Mouse (Mus musculus) Patski (cell line): ENCODE results near the gene Pim1. TPM values are rescaled to one million over a fixed set of nuclear protein-coding genes. Genes with fewer than 3 reads are reported as not detected.
"Not testable (repeated sequence)": the region's sequence is repeated elsewhere in the genome, so short reads cannot be mapped to it uniquely, and the experiment has no call there.

ENCODE experiments used
- ATAC-seq: fragments of 100-300 bp; one replicate; pipeline ENCODE4 v1.8.0; 2021
- CTCF ChIA-PET: fragments of 350-600 bp; sonication (Branson Sonifier 250); formaldehyde crosslinking; loops from one replicate; lab custom pipeline; 2022; ENCODE audit warnings: inconsistent platforms; lab: Charles Lee
- POLR2A ChIA-PET: fragments of 350-600 bp; sonication (Branson Sonifier 250); formaldehyde crosslinking; loops from one replicate; lab custom pipeline; 2022; ENCODE audit warnings: antibody characterized with exemption, inconsistent platforms; lab: Charles Lee
- DNase-seq: peaks from one replicate; pipeline ENCODE4 v3.0.0-alpha.2; 2011; ENCODE audit warnings: low read depth, low spot score
- H3K27me3 ChIP-seq: fragments of 371-371 bp; one replicate; pipeline ENCODE4 v1.5.1; 2021
- CTCF ChIP-seq: fragments of 100-300 bp; IDR thresholded peaks from one replicate; pipeline ENCODE4 v1.5.1; 2021
- in situ Hi-C: fragments of 300-500 bp; cut with MboI; formaldehyde crosslinking; loops from 3 replicates; pipeline ENCODE4 v1.11.1; 2018; ENCODE audit warnings: low pct_unique_long_range_greater_than_20kb, mixed read lengths
- polyA plus RNA-seq: library from polyadenylated mRNA; unstranded; gene quantifications from one replicate; pipeline ENCODE4 v1.2.3, GENCODE M21; 2021

Pim1 gene
- 48.0 TPM for polyA plus RNA-seq

DNA sequence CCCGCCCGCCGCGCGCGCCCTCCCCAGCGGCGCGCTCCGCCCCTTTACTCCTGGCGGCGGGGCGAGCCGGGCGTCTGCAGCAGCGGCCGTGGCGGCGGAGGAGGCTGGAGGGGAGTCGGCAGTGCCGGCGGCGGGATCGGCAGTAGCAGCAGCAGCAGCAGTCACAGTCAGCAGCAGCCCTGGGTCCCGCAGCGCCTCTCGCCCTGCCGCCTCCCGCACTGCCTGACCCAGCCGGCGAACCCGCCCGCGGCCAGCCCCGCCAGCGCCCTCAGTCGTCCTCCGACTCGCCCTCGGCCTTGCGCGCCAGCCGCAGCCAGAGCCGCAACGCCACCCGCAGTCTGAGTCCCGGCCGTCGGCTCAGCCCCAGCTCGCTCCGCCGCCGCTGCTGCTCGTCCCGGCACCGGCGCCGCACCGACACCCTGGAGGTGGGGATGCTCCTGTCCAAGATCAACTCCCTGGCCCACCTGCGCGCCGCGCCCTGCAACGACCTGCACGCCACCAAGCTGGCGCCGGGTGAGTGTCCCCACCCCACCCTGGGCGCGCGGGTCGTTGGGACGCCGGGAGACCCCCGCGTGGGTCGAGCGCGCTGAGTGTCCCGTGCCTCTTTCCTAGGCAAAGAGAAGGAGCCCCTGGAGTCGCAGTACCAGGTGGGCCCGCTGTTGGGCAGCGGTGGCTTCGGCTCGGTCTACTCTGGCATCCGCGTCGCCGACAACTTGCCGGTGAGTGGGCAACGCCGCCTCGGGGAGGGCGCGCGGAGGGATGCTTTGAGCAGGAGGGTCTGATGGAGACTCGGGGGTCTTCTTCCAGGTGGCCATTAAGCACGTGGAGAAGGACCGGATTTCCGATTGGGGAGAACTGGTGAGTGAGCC is at the start of gene Pim1:
Pim1 (plus strand) TSS at position 41 of the 869 bp plus-strand sequence.
- no peak for DNase-seq
- ATAC-seq, result peak; percentile 63
- in situ Hi-C loops, result loop anchor here (5.0 kb wide), 2 partner anchors 34 to 94 kb away; no protein-coding TSS in a partner anchor
- ChIA-PET POLR2A (interaction anchor here (1.3 to 1.6 kb wide), 4 partner anchors 29 to 94 kb away, joined by 3 to 9 read pairs (median 4); no protein-coding TSS in a partner anchor), CTCF (interaction anchor here (1.2 to 3.1 kb wide), 4 partner anchors 32 to 95 kb away, joined by 3 to 15 read pairs (median 10); no protein-coding TSS in a partner anchor)
- no peaks in the 10 kb centered on the region for H3K27me3 ChIP-seq
- no peak for TF ChIP-seq CTCF

DNA sequence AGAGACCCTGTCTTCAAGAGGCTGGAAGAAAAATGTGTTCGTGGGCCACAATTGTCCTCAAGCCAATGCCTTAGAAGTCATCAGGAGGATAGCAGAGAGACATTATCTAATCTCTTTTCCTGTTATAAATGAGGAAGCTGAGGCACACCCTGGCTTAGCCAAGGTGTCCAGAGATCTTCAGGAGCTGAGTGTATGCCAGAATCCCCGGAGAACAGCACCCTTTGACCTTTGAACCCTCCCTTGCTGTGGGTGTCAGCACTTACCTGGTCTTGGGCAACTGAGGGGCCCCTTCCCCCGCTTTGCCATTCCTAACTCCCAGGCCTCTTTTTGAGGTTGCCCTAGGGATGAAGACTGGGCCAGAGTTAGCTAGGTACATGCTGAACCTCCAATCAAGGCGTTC is 49.0 kb upstream of the Pim1 start:
- DNase-seq (no peak), ATAC-seq (no peak)
- no peak for TF ChIP-seq CTCF
- in situ Hi-C loops, result no loop called here
- CTCF ChIA-PET, result interaction anchor here (1.7 to 2.0 kb wide), 2 partner anchors 12 to 17 kb away, joined by 4 to 6 read pairs; no protein-coding TSS in a partner anchor
- POLR2A ChIA-PET, result interaction anchor here (1.4 kb wide), 1 partner anchor 18 kb away, joined by 3 read pairs; no protein-coding TSS in a partner anchor
- no peaks in the 10 kb centered on the region for H3K27me3 ChIP-seq

DNA sequence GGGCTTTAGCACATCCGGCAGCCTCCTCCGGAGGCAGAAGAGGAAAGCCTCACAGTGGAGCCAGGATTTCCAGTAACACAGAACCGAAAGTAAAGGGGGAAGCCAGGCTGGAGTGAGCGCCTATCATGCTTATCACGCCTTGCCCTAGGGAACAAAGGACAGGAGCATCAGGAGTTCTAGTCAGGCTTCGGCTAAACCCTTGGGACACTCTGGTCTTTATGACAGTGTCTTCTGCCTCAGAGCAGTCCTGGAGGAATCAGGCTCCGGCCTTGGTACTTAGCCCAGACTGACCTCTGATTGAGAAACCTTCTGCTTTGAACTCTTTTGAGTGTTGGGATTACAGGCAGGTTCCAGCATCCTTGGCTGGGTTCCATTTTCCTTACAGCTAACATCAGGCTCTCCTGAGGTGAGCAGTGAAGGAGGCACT is 48.4 kb upstream of the Pim1 start:
- in situ Hi-C loops, result no loop called here
- DNase-seq (no peak), ATAC-seq (no peak)
- no peak for TF ChIP-seq CTCF
- no peaks in the 10 kb centered on the region for H3K27me3 ChIP-seq
- CTCF ChIA-PET, result interaction anchor here (1.7 kb wide), 1 partner anchor 16 kb away, joined by 4 read pairs; no protein-coding TSS in a partner anchor
- POLR2A ChIA-PET, result interaction anchor here (1.4 kb wide), 1 partner anchor 17 kb away, joined by 3 read pairs; no protein-coding TSS in a partner anchor

DNA sequence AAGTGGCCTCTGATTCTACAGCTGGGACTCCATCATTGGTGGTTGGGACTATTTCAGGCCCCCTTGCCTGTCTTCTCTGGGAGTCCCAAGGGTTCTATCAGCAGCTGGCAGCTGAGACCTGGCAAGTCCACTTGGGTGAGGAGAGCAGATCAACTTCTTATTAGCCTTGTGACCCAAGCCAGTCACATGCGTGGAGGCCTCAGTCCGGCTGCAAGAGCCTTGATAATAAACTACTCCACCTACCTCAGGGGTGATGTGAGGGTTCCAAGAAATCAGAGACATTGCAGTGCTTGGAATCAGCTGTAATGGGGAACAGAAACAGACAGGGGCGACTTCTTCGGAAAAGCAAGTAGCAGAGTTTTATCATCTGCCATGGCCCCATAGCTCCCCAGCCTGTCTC is 46.8 kb upstream of the Pim1 start:
- ChIA-PET CTCF (interaction anchor here (0.8 kb wide), 1 partner anchor 10 kb away, joined by 3 read pairs; no protein-coding TSS in a partner anchor), POLR2A (no interaction called here)
- no peaks in the 10 kb centered on the region for H3K27me3 ChIP-seq
- ATAC-seq (no peak), DNase-seq (no peak)
- no peak for TF ChIP-seq CTCF
- in situ Hi-C loops, result no loop called here

DNA sequence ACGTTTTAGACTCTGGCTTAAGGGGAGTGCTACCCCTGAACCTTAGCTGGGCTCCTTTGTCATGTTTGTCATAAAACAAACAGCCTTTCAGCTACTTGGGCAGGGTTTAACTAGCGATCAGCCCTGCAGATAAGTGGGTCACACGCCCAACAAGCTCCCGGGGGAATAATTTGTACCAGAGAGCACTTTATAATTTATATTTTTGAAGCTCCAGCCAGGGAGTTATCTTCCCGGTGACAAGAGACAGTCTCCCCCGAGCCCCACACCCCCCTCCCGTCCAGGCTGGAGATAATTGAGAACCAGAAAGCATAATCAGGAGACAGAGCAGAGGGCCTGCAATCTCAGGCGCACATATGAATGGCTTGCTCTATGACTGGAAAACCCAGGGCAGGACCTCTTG is 45.5 kb upstream of the Pim1 start:
- no peak for DNase-seq
- in situ Hi-C loops, result no loop called here
- CTCF ChIA-PET, result interaction anchor here (0.8 to 1.1 kb wide), 2 partner anchors 10 to 12 kb away, joined by 3 to 4 read pairs; no protein-coding TSS in a partner anchor
- no peak for ATAC-seq
- TF ChIP-seq CTCF, result no peak
- no peaks in the 10 kb centered on the region for H3K27me3 ChIP-seq
- POLR2A ChIA-PET, result no interaction called here

DNA sequence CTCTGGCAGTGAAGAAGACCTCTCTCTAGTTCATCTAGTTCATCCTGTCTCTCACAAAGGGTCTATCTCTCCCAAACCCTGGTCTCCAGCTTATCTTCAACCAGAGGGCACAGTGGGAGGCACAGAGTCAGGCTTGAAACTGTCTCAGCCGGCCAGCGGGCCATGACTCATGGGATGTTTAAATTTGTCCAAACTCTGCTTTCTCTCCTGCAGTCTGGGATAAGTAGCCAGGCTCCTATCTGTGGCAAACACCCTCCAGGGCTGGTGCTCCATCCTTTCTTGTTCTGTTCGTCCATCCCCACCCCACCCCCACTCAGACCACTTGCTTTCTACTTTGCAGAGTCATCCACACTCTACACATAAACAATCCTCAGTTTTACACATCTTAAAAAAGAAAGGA is 43.2 kb upstream of the Pim1 start:
- H3K27me3 ChIP-seq, result no peaks in the 10 kb centered on the region
- no peak for DNase-seq
- no peak for TF ChIP-seq CTCF
- in situ Hi-C loops, result no loop called here
- CTCF ChIA-PET, result no interaction called here
- no peak for ATAC-seq
- POLR2A ChIA-PET, result no interaction called here

DNA sequence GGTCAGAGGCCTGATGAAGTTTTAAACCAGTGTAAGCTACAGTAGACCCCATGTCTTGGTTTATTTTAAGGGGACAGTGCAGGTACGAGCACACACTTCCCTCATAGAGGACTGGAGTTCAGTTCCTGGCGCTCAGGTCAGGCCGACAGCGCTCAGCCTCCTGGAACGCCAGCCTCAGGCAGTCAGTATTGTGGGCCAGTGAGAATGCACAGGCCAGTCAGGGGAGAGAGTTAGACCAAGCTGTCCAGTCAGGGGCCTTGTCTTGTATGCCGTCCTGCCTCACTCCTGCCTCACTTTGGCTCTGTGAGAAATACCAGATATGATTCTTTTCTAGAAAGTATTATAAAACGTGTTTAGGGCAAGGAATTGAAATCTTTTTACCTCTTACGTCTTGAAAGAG is 42.5 kb upstream of the Pim1 start:
- in situ Hi-C loops, result no loop called here

DNA sequence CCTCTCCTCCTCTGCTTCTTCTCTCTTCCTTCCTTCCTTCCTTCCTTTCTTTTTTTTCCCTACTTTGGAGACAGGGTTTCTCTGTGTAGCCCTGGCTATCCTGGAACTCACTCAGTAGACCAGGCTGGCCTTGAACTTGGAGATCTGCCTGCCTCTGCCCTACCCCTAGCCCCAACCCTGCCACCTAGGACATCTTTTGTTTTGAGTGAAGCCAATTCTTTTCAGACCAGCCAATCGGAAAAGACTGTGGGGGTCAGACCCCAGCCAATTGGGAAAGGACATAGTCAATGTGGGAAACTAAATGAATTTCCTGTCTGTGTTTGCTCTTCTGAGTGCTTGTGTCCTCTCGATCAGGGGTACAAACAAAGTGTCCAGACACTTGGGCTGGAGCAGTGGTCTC is 42.0 kb upstream of the Pim1 start:
- TF ChIP-seq CTCF, result no peak
- ChIA-PET POLR2A (interaction anchor here (0.6 kb wide), 1 partner anchor 12 kb away, joined by 4 read pairs; no protein-coding TSS in a partner anchor), CTCF (no interaction called here)
- no peak for DNase-seq
- H3K27me3 ChIP-seq, result no peaks in the 10 kb centered on the region
- no peak for ATAC-seq
- in situ Hi-C loops, result no loop called here

More for the DNA sequence above, 42.5 kb upstream of the Pim1 start:
- POLR2A ChIA-PET, result interaction anchor here (0.6 kb wide), 1 partner anchor 12 kb away, joined by 4 read pairs; no protein-coding TSS in a partner anchor
- no peaks in the 10 kb centered on the region for H3K27me3 ChIP-seq
- no peak for TF ChIP-seq CTCF
- no peak for DNase-seq
- ATAC-seq, result no peak
- CTCF ChIA-PET, result no interaction called here

DNA sequence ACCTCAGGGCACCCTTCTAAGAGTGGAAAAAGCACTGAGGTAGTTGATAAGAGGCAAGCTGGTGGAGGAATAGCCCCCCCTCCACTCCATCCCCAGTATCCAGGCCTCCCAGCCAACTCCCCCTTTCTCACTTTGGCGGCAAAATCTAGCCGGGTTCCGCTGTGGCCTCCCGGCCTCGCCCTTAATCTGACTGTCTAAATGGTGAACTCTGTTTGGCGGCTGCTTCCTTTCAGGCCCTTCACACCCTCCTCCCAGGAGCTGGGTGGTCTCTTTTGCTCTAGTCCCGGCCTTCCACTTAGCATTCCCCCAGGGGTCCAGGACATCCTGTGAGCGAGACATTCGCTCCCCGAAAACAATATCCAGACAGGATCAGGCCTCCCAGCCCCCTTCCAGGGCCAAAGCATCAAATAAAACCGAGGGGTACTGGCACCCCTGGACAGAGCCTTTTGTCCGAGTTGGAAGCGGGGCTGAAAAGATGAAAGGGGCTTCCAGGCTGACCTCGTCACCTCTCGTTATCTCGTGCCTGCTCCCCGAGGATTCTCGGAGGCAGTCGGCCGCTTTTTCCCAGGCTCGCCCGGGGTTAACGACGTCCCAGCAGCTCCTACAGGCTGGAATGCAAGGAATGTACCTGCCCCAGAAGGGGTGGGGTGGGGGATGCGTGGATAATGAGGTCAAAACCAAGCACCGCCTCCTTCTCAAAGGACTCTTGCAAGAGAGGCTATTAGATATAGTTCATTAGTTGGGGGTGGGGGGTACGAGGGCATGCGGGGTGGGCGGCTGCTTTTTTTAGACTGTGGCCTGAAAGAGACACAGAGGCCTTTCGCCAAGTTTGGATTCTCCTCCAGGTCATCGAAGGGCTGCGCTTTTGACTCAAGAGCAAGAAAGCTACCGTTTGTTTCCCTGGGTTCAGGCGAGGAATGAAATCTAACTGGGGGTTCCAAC is 39.4 kb upstream of the Pim1 start:
- ATAC-seq (peak; percentile 44), DNase-seq (no peak)
- TF ChIP-seq CTCF, result no peak
- CTCF ChIA-PET, result interaction anchor here (1.3 kb wide), 1 partner anchor 36 kb away, joined by 3 read pairs; no protein-coding TSS in a partner anchor
- POLR2A ChIA-PET, result interaction anchor here (0.5 kb wide), 1 partner anchor 36 kb away, joined by 3 read pairs; no protein-coding TSS in a partner anchor
- in situ Hi-C loops, result no loop called here
- no peaks in the 10 kb centered on the region for H3K27me3 ChIP-seq

DNA sequence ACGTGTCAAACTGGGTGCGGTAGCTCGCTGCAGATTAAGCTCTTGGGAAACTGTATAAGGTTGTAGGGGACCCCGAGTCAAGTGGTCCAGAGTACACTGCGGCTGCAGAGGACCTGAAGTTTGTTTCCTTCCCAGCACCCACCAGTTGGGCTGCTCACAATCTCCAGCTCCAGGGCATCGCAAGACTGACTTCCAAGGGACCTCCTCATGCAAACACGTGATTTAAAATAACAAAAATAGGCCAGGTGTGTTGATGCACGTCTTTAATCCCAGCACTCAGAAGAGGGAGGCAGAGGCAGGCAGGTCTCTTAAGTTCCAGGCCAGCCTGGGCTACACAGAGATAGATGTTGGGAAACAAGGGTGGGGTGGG is 38.7 kb upstream of the Pim1 start:
- ChIA-PET CTCF (interaction anchor here (1.3 kb wide), 1 partner anchor 36 kb away, joined by 3 read pairs; no protein-coding TSS in a partner anchor), POLR2A (interaction anchor here (0.5 kb wide), 1 partner anchor 35 kb away, joined by 3 read pairs; no protein-coding TSS in a partner anchor)
- ATAC-seq (no peak), DNase-seq (no peak)
- no peaks in the 10 kb centered on the region for H3K27me3 ChIP-seq
- in situ Hi-C loops, result no loop called here
- no peak for TF ChIP-seq CTCF

DNA sequence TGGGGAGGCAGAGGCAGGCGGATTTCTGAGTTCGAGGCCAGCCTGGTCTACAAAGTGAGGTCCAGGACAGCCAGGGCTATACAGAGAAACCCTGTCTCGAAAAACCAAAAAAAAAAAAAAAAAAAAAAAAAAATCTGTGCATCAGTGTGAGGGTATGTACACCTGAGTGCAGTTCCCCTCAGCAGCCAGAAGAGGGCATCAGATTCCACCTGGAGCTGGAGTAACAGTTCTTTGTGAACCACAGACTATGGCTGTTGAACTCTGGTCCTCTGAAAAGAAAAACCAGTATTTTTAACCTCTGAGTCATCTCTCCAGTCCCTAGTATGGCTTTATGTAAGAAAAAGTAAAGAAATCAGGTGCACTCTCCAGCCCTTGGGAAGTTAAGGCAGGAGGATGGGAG is 36.4 kb upstream of the Pim1 start:
- POLR2A ChIA-PET, result interaction anchor here (0.7 kb wide), 1 partner anchor 20 kb away, joined by 3 read pairs; no protein-coding TSS in a partner anchor
- DNase-seq, result not testable (repeated sequence)

More for the DNA sequence above, 36.4 kb upstream of the Pim1 start:
- H3K27me3 ChIP-seq, in situ Hi-C loops, ATAC-seq: not testable (repeated sequence)
- CTCF ChIA-PET, result interaction anchor here (0.9 to 1.5 kb wide), 2 partner anchors 10 to 14 kb away, joined by 3 to 6 read pairs; no protein-coding TSS in a partner anchor
